Mouse (Mus musculus): ENCODE data around the gene Tead2. TPM values are rescaled to one million over a fixed set of nuclear protein-coding genes. Genes with fewer than 3 reads are reported as not detected.

Tead2 gene
- polyA plus RNA-seq, 1 experiment from 2014 or later: 65.9 TPM

DNA sequence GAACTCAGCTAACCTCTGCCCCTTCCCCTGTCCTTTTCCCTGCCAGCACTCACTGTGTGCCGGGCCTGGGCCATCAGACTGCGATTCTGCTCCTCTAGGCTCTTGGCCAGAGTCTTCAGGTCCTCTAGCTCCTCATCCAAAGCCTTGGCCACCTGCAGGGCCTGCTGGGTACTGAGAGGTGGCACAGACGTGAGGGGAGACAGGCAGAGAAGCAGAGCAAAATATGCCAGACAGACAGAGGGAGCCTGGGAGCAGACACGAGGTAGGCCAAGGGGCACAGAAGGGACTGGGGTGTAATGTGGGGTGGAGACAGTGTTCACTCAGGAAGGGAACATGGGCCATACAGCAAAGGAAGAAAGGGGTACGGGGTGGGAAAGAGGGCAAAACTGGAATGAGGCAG lies 22.1 kb upstream of the Tead2 start:
- Histone ChIP-seq H3K36me3 (no peaks in the 10 kb centered on the region), H3K27me3 (peaks cover 19% of the 10 kb centered on the region), H3K9me3 (no peaks in the 10 kb centered on the region), H3K4me2 (no peak overlapping the region), H3K27ac (replicated peaks) (no peak overlapping the region), H3K4me3 (no peak overlapping the region), H3K4me1 (replicated peaks) (peaks cover 12% of the 10 kb centered on the region; the same call in 1 of the 2 replicates), H3K9ac (0 out of 2 replicates have a peak overlapping the region, but pooled peaks have one; percentile 17)
- ATAC-seq (ENCODE audit: low read depth): no peak
- WGBS: 65% methylated on average over 5 of the region's 5 CpGs

DNA sequence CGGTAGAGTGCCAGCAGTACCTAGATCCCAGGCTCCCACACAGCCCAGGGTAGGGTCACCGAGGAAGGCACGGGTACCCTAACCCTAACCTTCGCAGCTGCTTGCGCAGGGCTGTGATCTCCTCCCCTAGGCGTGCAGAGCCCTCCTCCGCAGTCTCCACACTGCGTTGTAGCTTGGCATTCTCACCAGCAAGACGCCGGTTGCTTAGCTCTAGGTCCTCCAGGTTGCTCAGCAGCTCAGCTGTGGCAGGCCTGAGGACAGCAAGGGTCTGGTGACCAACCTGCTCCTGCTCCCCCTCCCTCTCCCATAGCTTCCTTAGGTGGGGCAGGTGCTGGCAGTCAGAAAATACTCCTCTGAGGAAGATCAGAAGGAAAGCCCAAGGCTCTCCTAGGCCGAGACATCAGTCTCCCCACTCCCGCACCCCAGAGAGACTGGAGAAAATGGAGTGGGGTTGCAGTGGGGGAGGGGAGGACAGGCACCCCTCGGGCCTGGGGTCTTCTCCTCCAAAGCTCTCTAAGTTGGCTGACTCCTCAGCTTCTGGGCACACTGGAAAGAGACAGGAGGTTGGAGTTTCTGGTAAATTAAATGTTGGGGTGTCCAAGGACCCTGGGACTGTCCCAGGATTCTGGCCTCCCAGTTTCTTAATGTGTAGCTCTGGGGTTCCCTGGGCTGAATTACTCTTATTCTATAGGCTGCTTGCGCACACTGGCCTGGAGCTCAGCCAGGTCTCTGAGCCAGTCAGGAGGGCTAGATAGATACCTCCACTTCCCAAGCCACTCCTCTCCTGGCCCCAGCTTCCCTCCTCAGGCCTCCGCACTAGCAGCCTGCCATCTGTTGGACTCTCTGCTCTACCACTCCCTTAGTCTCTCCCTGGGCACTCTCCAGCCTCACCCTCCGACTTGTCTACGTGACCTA lies 21.4 kb upstream of the Tead2 start:
- no peaks in the 10 kb centered on the region for H3K9me3 ChIP-seq
- no peaks in the 10 kb centered on the region for H3K36me3 ChIP-seq
- H3K9ac ChIP-seq: no peak overlapping the region
- H3K4me2 ChIP-seq: no peak overlapping the region
- peaks cover 12% of the 10 kb centered on the region; the same call in 1 of the 2 replicates for H3K4me1 ChIP-seq (replicated peaks)
- WGBS: 75% methylated on average over 17 of the region's 17 CpGs
- no peak overlapping the region for H3K27ac ChIP-seq (replicated peaks)
- peaks cover 16% of the 10 kb centered on the region for H3K27me3 ChIP-seq
- ATAC-seq (ENCODE audit: low read depth): no peak
- no peak overlapping the region for H3K4me3 ChIP-seq

DNA sequence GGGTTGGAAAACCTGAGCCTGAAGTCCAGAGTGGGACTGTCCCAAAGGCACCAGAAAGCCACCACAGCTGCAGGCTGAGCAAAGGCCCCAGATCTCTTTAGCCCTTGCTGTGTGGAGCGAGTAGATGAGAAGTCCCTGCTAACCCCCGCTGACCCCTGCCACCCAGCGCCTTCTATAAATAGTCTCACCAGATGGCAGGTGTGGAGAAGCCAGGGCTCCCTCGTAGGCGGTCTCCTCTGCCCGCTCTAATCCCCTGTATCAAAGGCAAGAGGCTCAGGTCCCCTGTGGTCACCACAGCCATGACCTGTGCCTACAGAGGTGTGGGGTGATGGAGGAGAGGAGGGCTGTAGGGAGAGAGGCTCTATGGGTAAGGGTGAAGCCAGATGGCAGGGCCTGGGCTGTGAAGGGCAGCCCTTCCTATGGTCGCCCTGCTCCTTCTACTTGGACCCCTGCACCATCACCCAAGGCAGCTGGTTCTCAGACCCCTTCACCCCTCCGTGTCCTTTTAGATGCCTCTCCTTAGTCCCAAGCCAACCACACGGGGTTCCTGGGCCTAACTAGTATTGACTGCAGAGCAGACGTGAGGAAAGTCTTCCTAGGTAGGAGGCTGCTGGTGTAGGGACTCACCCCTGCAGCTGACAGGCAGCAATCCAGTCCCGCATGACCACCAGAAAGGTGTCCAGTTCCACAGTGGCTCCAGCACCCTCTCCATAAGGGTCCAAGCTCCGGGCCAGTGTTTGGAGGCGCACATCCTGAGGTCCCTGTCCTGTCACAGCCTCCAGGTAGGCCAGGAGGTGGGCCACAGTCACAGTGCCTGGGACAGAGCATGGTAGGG lies 20.0 kb upstream of the Tead2 start:
- Histone ChIP-seq H3K27ac (replicated peaks) (no peak overlapping the region), H3K4me1 (replicated peaks) (peaks cover 12% of the 10 kb centered on the region; the same call in 1 of the 2 replicates), H3K27me3 (peaks cover 7% of the 10 kb centered on the region; the same call in 1 of the 2 replicates), H3K36me3 (no peaks in the 10 kb centered on the region), H3K9ac (0 out of 2 replicates have a peak overlapping the region, but pooled peaks have one; percentile 12), H3K4me2 (no peak overlapping the region), H3K9me3 (no peaks in the 10 kb centered on the region), H3K4me3 (no peak overlapping the region)
- WGBS: 66% methylated on average over 13 of the region's 13 CpGs
- no peak for ATAC-seq (ENCODE audit: low read depth)

DNA sequence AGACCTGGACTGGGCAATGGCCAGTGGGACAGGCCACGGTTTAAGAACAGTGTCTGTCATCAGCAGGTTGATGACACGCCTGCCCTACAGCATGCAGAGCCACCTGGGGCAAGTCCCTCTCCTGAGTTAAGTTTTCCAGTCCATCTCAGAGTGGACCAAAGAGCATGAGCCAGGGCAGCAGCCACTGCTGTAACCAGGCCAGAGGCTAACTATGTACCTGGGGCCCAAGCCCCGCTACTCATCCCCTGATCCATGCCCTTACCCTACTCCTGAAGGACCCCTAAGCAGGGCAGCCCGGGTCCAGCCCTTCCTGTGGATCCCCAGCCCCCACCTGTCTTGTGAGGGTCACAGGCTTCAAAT lies 19.4 kb upstream of the Tead2 start:
- no peak overlapping the region for H3K9ac ChIP-seq
- H3K4me3 ChIP-seq: no peak overlapping the region
- peaks cover 12% of the 10 kb centered on the region; the same call in 1 of the 2 replicates for H3K4me1 ChIP-seq (replicated peaks)
- 91% methylated on average over 4 of the region's 4 CpGs for WGBS
- no peak for ATAC-seq (ENCODE audit: low read depth)
- no peak overlapping the region for H3K27ac ChIP-seq (replicated peaks)
- H3K4me2 ChIP-seq: no peak overlapping the region
- peaks cover 7% of the 10 kb centered on the region; the same call in 1 of the 2 replicates for H3K27me3 ChIP-seq
- no peaks in the 10 kb centered on the region for H3K9me3 ChIP-seq
- H3K36me3 ChIP-seq: no peaks in the 10 kb centered on the region

DNA sequence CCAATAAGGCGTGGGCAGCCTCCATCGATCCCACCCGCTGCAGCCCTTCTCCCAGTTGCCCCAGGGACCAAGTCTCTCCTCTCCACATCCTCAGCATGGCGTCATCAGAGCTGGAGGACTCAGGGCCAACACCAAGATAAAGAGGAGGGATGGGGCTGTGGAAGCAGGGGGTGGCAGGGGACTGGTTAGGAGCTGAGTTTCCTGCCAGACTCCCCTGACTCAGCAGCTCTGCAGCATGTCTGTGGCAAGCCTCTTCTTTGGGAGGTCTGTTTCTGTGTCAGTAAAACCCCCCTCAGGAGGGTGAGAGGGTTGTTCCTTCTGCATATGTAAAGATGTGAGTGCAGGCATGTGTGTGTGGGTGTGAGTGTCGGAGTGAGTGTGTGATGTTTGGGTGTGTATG lies 18.6 kb upstream of the Tead2 start:
- no peak overlapping the region for H3K4me2 ChIP-seq
- ATAC-seq (ENCODE audit: low read depth): no peak
- peaks cover 4% of the 10 kb centered on the region; the same call in 1 of the 2 replicates for H3K27me3 ChIP-seq
- WGBS: 78% methylated on average over 5 of the region's 5 CpGs
- peaks cover 8% of the 10 kb centered on the region; the same call in 1 of the 2 replicates for H3K4me1 ChIP-seq (replicated peaks)
- no peak overlapping the region for H3K27ac ChIP-seq (replicated peaks)
- no peaks in the 10 kb centered on the region for H3K36me3 ChIP-seq
- no peak overlapping the region for H3K4me3 ChIP-seq
- no peaks in the 10 kb centered on the region for H3K9me3 ChIP-seq
- H3K9ac ChIP-seq: no peak overlapping the region

DNA sequence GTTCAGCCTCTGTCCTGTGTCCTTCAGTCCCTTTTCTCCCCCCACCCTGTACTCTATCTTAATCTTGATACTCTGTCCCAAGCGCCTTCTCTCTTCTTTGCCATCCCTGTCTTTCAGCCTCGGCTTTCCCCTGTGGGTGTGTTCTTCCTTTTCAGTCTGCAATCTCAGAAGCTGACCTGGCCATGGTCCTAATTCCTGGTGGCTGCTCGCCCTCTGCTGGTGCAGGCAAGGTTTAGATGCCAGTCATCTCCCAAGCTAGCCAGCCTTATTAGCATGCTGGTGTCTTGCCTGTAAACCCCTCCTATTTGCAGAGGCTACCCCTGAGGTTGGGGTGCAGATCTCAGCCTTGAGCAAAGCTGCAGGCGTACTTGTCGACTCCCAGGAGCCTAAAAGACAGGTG lies 17.1 kb upstream of the Tead2 start:
- peaks cover 6% of the 10 kb centered on the region; the same call in 1 of the 2 replicates for H3K4me1 ChIP-seq (replicated peaks)
- H3K9ac ChIP-seq: no peak overlapping the region
- peaks cover 11% of the 10 kb centered on the region for H3K27me3 ChIP-seq
- H3K36me3 ChIP-seq: no peaks in the 10 kb centered on the region
- peak; percentile 75; the same call in 1 of the 2 replicates for ATAC-seq (ENCODE audit: low read depth)
- no peaks in the 10 kb centered on the region for H3K9me3 ChIP-seq
- H3K4me2 ChIP-seq: no peak overlapping the region
- H3K27ac ChIP-seq (replicated peaks): no peak overlapping the region
- WGBS: 17% methylated on average over 5 of the region's 5 CpGs
- H3K4me3 ChIP-seq: no peak overlapping the region

DNA sequence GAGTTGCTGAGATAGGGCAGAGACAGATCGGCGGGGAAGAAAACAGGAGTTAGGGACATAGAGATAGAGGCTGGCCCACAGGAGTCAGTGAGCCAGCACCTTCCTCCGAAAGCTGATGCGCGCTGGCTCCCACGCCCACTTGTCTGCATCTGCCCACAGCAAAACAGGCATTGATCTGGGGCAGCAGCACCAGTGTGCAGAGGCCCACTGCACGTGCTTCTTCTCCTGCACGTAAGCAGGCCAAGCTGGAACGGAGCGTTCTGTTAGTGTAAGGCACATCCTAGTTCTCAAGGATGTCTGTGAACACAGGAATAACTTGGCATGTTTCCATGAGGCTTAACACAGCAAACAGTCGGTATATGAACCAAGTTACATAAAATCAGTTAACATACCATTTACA lies 16.6 kb upstream of the Tead2 start:
- no peak overlapping the region for H3K4me2 ChIP-seq
- no peak overlapping the region for H3K4me3 ChIP-seq
- no peaks in the 10 kb centered on the region for H3K36me3 ChIP-seq
- 85% methylated on average over 11 of the region's 11 CpGs for WGBS
- peaks cover 6% of the 10 kb centered on the region; the same call in 1 of the 2 replicates for H3K4me1 ChIP-seq (replicated peaks)
- H3K9ac ChIP-seq: no peak overlapping the region
- peaks cover 17% of the 10 kb centered on the region for H3K27me3 ChIP-seq
- H3K9me3 ChIP-seq: no peaks in the 10 kb centered on the region
- no peak for ATAC-seq (ENCODE audit: low read depth)
- no peak overlapping the region for H3K27ac ChIP-seq (replicated peaks)

DNA sequence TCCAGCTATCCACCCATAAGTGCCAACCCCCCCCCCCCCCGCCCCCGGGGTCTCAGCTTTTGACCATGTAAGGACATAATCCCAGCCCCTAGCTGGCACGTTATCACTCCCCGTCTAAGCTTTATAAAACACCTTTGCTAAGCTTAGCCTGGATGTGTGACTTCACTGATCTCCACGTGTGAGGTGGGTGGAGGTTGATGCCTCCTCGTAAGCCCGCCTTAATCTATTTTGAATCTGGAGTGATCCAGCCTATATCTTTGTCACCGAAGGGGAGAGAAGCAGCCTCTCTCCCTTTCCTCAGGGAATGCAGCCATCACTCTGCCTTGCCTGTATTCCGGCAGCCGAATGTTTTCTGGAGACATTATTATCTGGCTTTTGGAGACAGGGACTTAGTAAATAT lies 12.9 kb upstream of the Tead2 start:
- Histone ChIP-seq H3K4me2 (no peak overlapping the region), H3K27ac (replicated peaks) (no peak overlapping the region), H3K9me3 (no peaks in the 10 kb centered on the region), H3K4me3 (no peak overlapping the region), H3K9ac (0 out of 2 replicates have a peak overlapping the region, but pooled peaks have one; percentile 22), H3K27me3 (peaks cover 14% of the 10 kb centered on the region), H3K36me3 (no peaks in the 10 kb centered on the region), H3K4me1 (replicated peaks) (peaks cover 11% of the 10 kb centered on the region; the same call in 1 of the 2 replicates)
- ATAC-seq (ENCODE audit: low read depth): no peak
- 69% methylated on average over 10 of the region's 10 CpGs for WGBS

DNA sequence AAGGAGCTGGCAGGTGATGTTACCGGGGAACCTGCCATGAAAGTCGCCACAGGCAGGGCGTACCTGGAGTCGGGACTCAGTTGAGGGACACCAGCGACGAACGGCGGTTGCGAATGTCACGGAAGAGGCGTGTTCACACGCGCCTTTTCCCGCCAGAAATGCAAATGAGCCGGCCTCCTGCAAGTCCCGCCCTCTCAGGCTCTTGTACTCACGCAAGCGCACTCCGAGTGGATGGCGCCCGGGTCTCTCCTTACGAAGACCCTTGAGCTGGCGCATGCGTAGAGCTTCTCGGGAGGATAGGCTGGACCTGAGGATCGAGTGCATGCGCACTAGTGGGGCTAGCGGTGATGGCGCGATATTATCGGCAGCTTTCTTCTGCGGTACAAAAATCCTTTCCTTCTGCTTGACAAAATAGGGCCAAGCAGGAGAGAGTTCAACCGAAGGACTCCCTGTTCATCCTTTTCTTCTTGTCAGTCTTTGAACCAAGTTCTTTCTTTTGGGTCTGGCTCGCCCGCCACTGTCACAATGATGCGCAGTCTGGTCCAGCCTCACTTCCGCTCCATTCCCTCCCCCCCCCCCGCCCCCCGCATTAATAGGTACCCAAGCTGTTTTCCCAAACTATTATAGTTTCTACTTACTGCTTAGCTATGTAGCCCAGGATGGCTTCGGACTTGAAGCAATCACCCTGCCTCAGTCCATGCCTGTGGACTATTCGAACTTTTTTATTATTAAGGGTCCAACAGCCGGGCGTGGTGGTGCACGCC lies 11.0 kb upstream of the Tead2 start, which contains the start of gene Ccdc155:
Gene Ccdc155, minus strand, starts transcription at position 513 of the 764 bp plus-strand sequence.
- Histone ChIP-seq H3K27me3 (peaks cover 19% of the 10 kb centered on the region), H3K9ac (peak within 1 kb of the TSS; percentile 65), H3K9me3 (no peaks in the 10 kb centered on the region), H3K4me2 (peak within 1 kb of the TSS; percentile 60), H3K4me3 (peak within 1 kb of the TSS; percentile 46), H3K4me1 (replicated peaks) (peaks cover 5% of the 10 kb centered on the region; the same call in 1 of the 2 replicates), H3K27ac (replicated peaks) (peak within 1 kb of the TSS; percentile 81), H3K36me3 (no peaks in the 10 kb centered on the region)
- 10% methylated on average over 42 of the region's 44 CpGs for WGBS
- ATAC-seq (ENCODE audit: low read depth): peak; percentile 98

DNA sequence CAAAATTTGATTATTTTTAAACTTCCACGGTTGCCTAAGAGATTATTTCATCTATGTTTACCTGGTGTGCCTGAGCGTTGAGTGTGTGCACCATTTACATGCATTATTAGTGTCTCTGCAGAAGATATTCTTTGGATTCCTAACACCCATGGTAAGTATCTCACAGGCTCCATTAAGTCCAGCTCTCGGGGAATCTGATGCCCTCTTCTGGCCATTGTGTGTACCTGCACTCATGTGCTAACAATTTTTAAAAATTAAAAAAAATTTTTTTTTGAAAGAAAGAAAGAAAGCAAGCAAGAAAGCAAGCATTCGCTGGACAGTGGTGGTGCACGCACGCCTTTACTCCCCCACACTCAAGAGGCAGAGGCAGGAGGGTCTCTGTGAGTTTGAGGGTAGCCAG lies 7.3 kb upstream of the Tead2 start:
- WGBS: 76% methylated on average over 6 of the region's 6 CpGs
- no peak overlapping the region for H3K9ac ChIP-seq
- H3K4me1 ChIP-seq (replicated peaks): peaks cover 15% of the 10 kb centered on the region
- H3K36me3 ChIP-seq: no peaks in the 10 kb centered on the region
- peaks cover 46% of the 10 kb centered on the region for H3K27me3 ChIP-seq
- no peak overlapping the region for H3K4me3 ChIP-seq
- H3K27ac ChIP-seq (replicated peaks): no peak overlapping the region
- no peak overlapping the region for H3K4me2 ChIP-seq
- no peaks in the 10 kb centered on the region for H3K9me3 ChIP-seq
- no peak for ATAC-seq (ENCODE audit: low read depth)

DNA sequence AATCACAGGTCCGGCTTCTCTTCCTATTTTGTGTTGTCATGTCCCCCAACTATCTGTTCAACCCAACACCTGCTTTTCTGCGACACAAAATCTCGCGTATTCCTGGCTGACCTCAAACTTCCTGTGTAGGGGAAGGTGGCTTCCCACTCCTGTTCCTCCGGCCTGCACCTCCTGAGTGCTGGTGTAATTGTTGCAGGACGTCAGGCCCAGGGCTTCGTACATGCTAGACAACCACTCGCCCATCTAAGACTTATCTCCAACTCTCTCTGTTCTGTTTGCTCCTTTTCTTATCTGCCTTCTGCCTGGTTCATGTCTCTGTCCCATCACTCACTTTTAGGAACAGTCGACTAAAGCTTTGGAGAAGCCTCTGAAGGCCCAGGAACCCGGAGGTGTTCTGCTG lies 4.5 kb upstream of the Tead2 start:
- peaks cover 18% of the 10 kb centered on the region for H3K4me1 ChIP-seq (replicated peaks)
- H3K4me2 ChIP-seq: peak overlapping the region; percentile 31; the same call in 1 of the 2 replicates
- H3K36me3 ChIP-seq: no peaks in the 10 kb centered on the region
- no peak overlapping the region for H3K9ac ChIP-seq
- peaks cover 39% of the 10 kb centered on the region for H3K27me3 ChIP-seq
- no peak for ATAC-seq (ENCODE audit: low read depth)
- 77% methylated on average over 10 of the region's 10 CpGs for WGBS
- no peak overlapping the region for H3K27ac ChIP-seq (replicated peaks)
- no peaks in the 10 kb centered on the region for H3K9me3 ChIP-seq
- peak overlapping the region; percentile 4; the same call in 1 of the 2 replicates for H3K4me3 ChIP-seq
